Mouse (Mus musculus) E14TG2a.4 (cell line): ENCODE data around the gene Dcaf17.

Source experiments
- CTCF ChIP-seq: conservative IDR thresholded peaks from 2 replicates; pipeline ENCODE4 v1.5.1; 2014; ENCODE audit warnings: low read length
- NANOG ChIP-seq: IDR thresholded peaks from 2 replicates; pipeline ENCODE4 v1.6.1; 2014; ENCODE audit warnings: borderline replicate concordance, low read length, mixed read lengths
- POU5F1 ChIP-seq: IDR thresholded peaks from 2 replicates; pipeline ENCODE4 v1.6.1; 2014; ENCODE audit warnings: low read length, borderline replicate concordance

- TF ChIP-seq CTCF (no peak), POU5F1 (no peak), NANOG (no peak)
Observed at GRCm38 (mm10) chr2:71025576-71026315, 29.4 kb upstream of the Dcaf17 start.
